Mouse (Mus musculus) CH12.LX (cell line): ENCODE measurements around the gene Tcirg1. TPM values are rescaled to one million over a fixed set of nuclear protein-coding genes. Genes with fewer than 3 reads are reported as not detected.

Experiments
- DNase-seq: peaks from one replicate; pipeline ENCODE4 v3.0.0-alpha.2; 2013; ENCODE audit errors: extremely low read depth
- H3K27ac ChIP-seq: 2 replicates; pipeline ENCODE4 v1.5.1; 2012; ENCODE audit warnings: low read depth, mild to moderate bottlenecking, control low read depth, moderate library complexity; ENCODE audit not compliant: insufficient read depth
- H3K27me3 ChIP-seq: replicated peaks from 2 replicates; pipeline ENCODE3; 2012; ENCODE audit warnings: inconsistent platforms
- H3K36me3 ChIP-seq, 2 experiments: replicated peaks in 1 of 2; 2 replicates each; pipeline versions ENCODE3 to v1.6.1; 2012; ENCODE audit warnings: inconsistent platforms in 1 of 2, low read length in 1 of 2, mild to moderate bottlenecking in 1 of 2, mixed read lengths in 1 of 2, moderate library complexity in 1 of 2; ENCODE audit not compliant: control insufficient read depth in 1 of 2, insufficient read depth in 1 of 2
- H3K4me1 ChIP-seq, 2 experiments: 2 replicates each; pipeline ENCODE4 v1.6.1; 2012; ENCODE audit warnings: inconsistent platforms in 1 of 2, moderate library complexity in 1 of 2; ENCODE audit not compliant: insufficient read depth in 2 of 2, control insufficient read depth in 1 of 2
- H3K4me2 ChIP-seq: 2 replicates; pipeline ENCODE4 v1.6.1; 2012; ENCODE audit warnings: low read depth, mild to moderate bottlenecking, control low read depth; ENCODE audit not compliant: poor library complexity, insufficient read depth, severe bottlenecking
- H3K4me3 ChIP-seq, 3 experiments: fragments of 150-350 bp in 1 of 3; sonication (generic) in 1 of 3; replicated peaks in 1 of 3; 2 replicates each; pipeline versions ENCODE3 to v1.5.1; 2011 to 2012; ENCODE audit warnings: low read depth in 2 of 3, low read length in 2 of 3, mild to moderate bottlenecking in 2 of 3, moderate library complexity in 2 of 3, control low read depth in 1 of 3, improper control_type of control experiment in 1 of 3, inconsistent platforms in 1 of 3, mixed read lengths in 1 of 3; ENCODE audit not compliant: poor library complexity in 1 of 3
- H3K79me2 ChIP-seq: replicated peaks from 2 replicates; pipeline ENCODE4 v1.6.1; 2012; ENCODE audit warnings: mild to moderate bottlenecking, moderate library complexity; ENCODE audit not compliant: control insufficient read depth, poor library complexity, insufficient read depth, severe bottlenecking; ENCODE audit errors: extremely low read depth
- H3K9ac ChIP-seq: 2 replicates; pipeline ENCODE4 v1.6.1; 2012; ENCODE audit warnings: low read depth, mild to moderate bottlenecking, control low read depth, moderate library complexity; ENCODE audit not compliant: insufficient read depth
- H3K9me3 ChIP-seq: replicated peaks from 2 replicates; pipeline ENCODE3; 2012; ENCODE audit warnings: low read length, inconsistent platforms, mixed read lengths
- BHLHE40 ChIP-seq: IDR thresholded peaks from 2 replicates; pipeline ENCODE4 v1.6.1; 2011; ENCODE audit warnings: mild to moderate bottlenecking, low read depth, low read length, improper control_type of control experiment
- CHD1 ChIP-seq: IDR thresholded peaks from 2 replicates; pipeline ENCODE4 v1.6.1; 2012; ENCODE audit warnings: low read depth, low read length, improper control_type of control experiment, inconsistent platforms
- CTCF ChIP-seq, 2 experiments: IDR thresholded peaks in 1 of 2; conservative IDR thresholded peaks in 1 of 2; 2 replicates each; pipeline ENCODE4 v1.5.1; 2011 to 2012; ENCODE audit warnings: low read depth in 2 of 2, low read length in 2 of 2, improper control_type of control experiment in 1 of 2, inconsistent platforms in 1 of 2, mild to moderate bottlenecking in 1 of 2, moderate library complexity in 1 of 2
- ELF1 ChIP-seq: IDR thresholded peaks from 2 replicates; pipeline ENCODE4 v1.6.1; 2014; ENCODE audit warnings: low read depth, mild to moderate bottlenecking, inconsistent platforms, low read length, improper control_type of control experiment
- HCFC1 ChIP-seq: IDR thresholded peaks from 2 replicates; pipeline ENCODE4 v1.6.1; 2012; ENCODE audit warnings: low read depth, mild to moderate bottlenecking, inconsistent platforms, low read length, improper control_type of control experiment
- JUND ChIP-seq: conservative IDR thresholded peaks from 2 replicates; pipeline ENCODE4 v1.6.1; 2011; ENCODE audit warnings: low read depth, low read length, improper control_type of control experiment
- KAT2A ChIP-seq: IDR thresholded peaks from 2 replicates; pipeline ENCODE4 v1.6.1; 2012; ENCODE audit warnings: low read length, improper control_type of control experiment, inconsistent platforms; ENCODE audit not compliant: insufficient replicate concordance
- MEF2A ChIP-seq: IDR thresholded peaks from 2 replicates; pipeline ENCODE4 v1.6.1; 2014; ENCODE audit warnings: low read depth, mild to moderate bottlenecking, inconsistent platforms, low read length, improper control_type of control experiment, borderline replicate concordance
- NRF1 ChIP-seq: IDR thresholded peaks from 2 replicates; pipeline ENCODE4 v1.6.1; 2014; ENCODE audit warnings: low read depth, mild to moderate bottlenecking, inconsistent platforms, low read length, improper control_type of control experiment, moderate library complexity
- PAX5 ChIP-seq: IDR thresholded peaks from 2 replicates; pipeline ENCODE4 v1.6.1; 2012; ENCODE audit warnings: low read length, inconsistent platforms, mixed read lengths
- POLR2A ChIP-seq: IDR thresholded peaks from 2 replicates; pipeline ENCODE4 v1.6.1; 2011; ENCODE audit warnings: low read depth, mild to moderate bottlenecking, improper control_type of control experiment, low read length
- POLR2AphosphoS2 ChIP-seq: IDR thresholded peaks from 2 replicates; pipeline ENCODE4 v1.6.1; 2011; ENCODE audit warnings: low read depth, low read length, improper control_type of control experiment
- RAD21 ChIP-seq: IDR thresholded peaks from 2 replicates; pipeline ENCODE4 v1.6.1; 2011; ENCODE audit warnings: low read depth, mild to moderate bottlenecking, low read length, improper control_type of control experiment, moderate library complexity
- RCOR1 ChIP-seq: conservative IDR thresholded peaks from 2 replicates; pipeline ENCODE4 v1.6.1; 2012; ENCODE audit warnings: low read depth, mild to moderate bottlenecking, inconsistent platforms, low read length, improper control_type of control experiment
- SMC3 ChIP-seq: IDR thresholded peaks from 2 replicates; pipeline ENCODE4 v1.6.1; 2011; ENCODE audit warnings: low read depth, low read length, improper control_type of control experiment
- USF1 ChIP-seq: IDR thresholded peaks from 2 replicates; pipeline ENCODE4 v1.6.1; 2014; ENCODE audit warnings: low read depth, mild to moderate bottlenecking, inconsistent platforms, low read length, improper control_type of control experiment
- ZC3H11A ChIP-seq: IDR thresholded peaks from 2 replicates; pipeline ENCODE4 v1.6.1; 2012; ENCODE audit warnings: low read depth, mild to moderate bottlenecking, inconsistent platforms, low read length, improper control_type of control experiment
- dilution Hi-C: fragments of 300-500 bp; cut with MboI; formaldehyde crosslinking; loops from 2 replicates; pipeline ENCODE4 v1.14.3; 2020; ENCODE audit warnings: low sequenced_read_pairs; ENCODE audit not compliant: extremely low pct_unique_long_range_greater_than_20kb, extremely low pct_ligation_motif_present
- in situ Hi-C: fragments of 300-500 bp; cut with MboI; formaldehyde crosslinking; loops from 3 replicates; pipeline ENCODE4 v1.14.3; 2019; ENCODE audit warnings: low sequenced_read_pairs, low pct_ligation_motif_present, low pct_unique_long_range_greater_than_20kb, mixed read lengths
- polyA plus RNA-seq: library from polyadenylated mRNA; unstranded; fragments of >175 nt; gene quantifications from 2 replicates; pipeline ENCODE4 v1.2.1, GENCODE M21; 2012; ENCODE audit warnings: low read depth; ENCODE audit not compliant: insufficient read length
- total RNA-seq, 2 experiments: library from RNA; depleted of rRNA; stranded (reverse); fragments of 300-350 nt in 1 of 2; fragments of >200 nt in 1 of 2; gene quantifications; 2 replicates each; pipeline ENCODE4 v1.2.3; 2012 to 2014

The Tcirg1 gene
- total and polyA plus RNA-seq, 3 experiments = 46.6 to 62.8 (median 48.5) TPM

- no peaks in the 10 kb centered on the region for H3K27me3 ChIP-seq
- H3K9ac ChIP-seq = no peak overlapping the region
- H3K27ac ChIP-seq = no peak overlapping the region
- TF ChIP-seq BHLHE40 (no peak), PAX5 (no peak), HCFC1 (no peak)
- dilution Hi-C loops = no loop called here
- H3K4me3 ChIP-seq = no peak overlapping the region
- DNase-seq = no peak
- no peak overlapping the region for H3K4me2 ChIP-seq
- peaks cover 74 to 90% of the 10 kb centered on the region in 2 experiments for H3K36me3 ChIP-seq
- H3K79me2 ChIP-seq = no peaks in the 10 kb centered on the region
- in situ Hi-C loops = no loop called here
- peaks cover 8 to 11% of the 10 kb centered on the region in 2 experiments for H3K4me1 ChIP-seq
- no peaks in the 10 kb centered on the region for H3K9me3 ChIP-seq
These were observed 12.6 kb downstream of the Tcirg1 start for GRCm38 (mm10) chr19:3894294-3894693.

- Histone ChIP-seq H3K36me3 (peaks cover 76 to 92% of the 10 kb centered on the region in 2 experiments), H3K27me3 (no peaks in the 10 kb centered on the region), H3K4me2 (no peak overlapping the region), H3K9me3 (no peaks in the 10 kb centered on the region), H3K79me2 (no peaks in the 10 kb centered on the region), H3K4me1 (peaks cover 4% of the 10 kb centered on the region in 2 experiments), H3K4me3 (no peak overlapping the region), H3K27ac (no peak overlapping the region), H3K9ac (no peak overlapping the region)
- dilution Hi-C loops = no loop called here
- TF ChIP-seq ELF1 (no peak), RCOR1 (no peak), MEF2A (no peak), BHLHE40 (no peak), POLR2AphosphoS2 (no peak), RAD21 (no peak)
- no peak for DNase-seq
- in situ Hi-C loops = no loop called here
These were observed 13.3 kb downstream of the Tcirg1 start for GRCm38 (mm10) chr19:3893545-3894116.

- DNase-seq = peak; percentile 53
- Histone ChIP-seq H3K27me3 (no peaks in the 10 kb centered on the region), H3K36me3 (peaks cover 52 to 85% of the 10 kb centered on the region in 2 experiments)
These were observed 16.8 kb downstream of the Tcirg1 start for GRCm38 (mm10) chr19:3890181-3890580.

More at GRCm38 (mm10) chr19:3890181-3890580, 16.8 kb downstream of the Tcirg1 start:
- H3K79me2 ChIP-seq = no peaks in the 10 kb centered on the region
- TF ChIP-seq NRF1 = no peak
- TF ChIP-seq POLR2AphosphoS2 = no peak
- TF ChIP-seq USF1 = no peak
- TF ChIP-seq JUND = no peak
- peak; percentile 23 to 76; a peak in 3 of 4 replicates for TF ChIP-seq CTCF (conservative IDR thresholded peaks at IDR 0.05 in 1 of 2, IDR thresholded peaks at IDR 0.05 in 1 of 2; ENCODE audit: low read depth in 2 of 2, low read length in 2 of 2)
- TF ChIP-seq SMC3 = peak; percentile 82
- TF ChIP-seq RAD21 = peak; percentile 55
- TF ChIP-seq POLR2A = no peak
- TF ChIP-seq KAT2A = no peak
- TF ChIP-seq CHD1 = no peak
- TF ChIP-seq ZC3H11A = no peak; the same call in 1 of the 2 replicates
- TF ChIP-seq PAX5 = no peak
- dilution Hi-C loops = no loop called here
- H3K9me3 ChIP-seq = no peaks in the 10 kb centered on the region
- no peak overlapping the region for H3K27ac ChIP-seq
- in situ Hi-C loops = no loop called here
- H3K4me3 ChIP-seq = no peak overlapping the region
- no peak overlapping the region for H3K9ac ChIP-seq
- no peak overlapping the region for H3K4me2 ChIP-seq
- H3K4me1 ChIP-seq = no peaks in the 10 kb centered on the region
